10 mouse cellular contexts compared by ENCODE assay signal in the genomic region with DNA sequence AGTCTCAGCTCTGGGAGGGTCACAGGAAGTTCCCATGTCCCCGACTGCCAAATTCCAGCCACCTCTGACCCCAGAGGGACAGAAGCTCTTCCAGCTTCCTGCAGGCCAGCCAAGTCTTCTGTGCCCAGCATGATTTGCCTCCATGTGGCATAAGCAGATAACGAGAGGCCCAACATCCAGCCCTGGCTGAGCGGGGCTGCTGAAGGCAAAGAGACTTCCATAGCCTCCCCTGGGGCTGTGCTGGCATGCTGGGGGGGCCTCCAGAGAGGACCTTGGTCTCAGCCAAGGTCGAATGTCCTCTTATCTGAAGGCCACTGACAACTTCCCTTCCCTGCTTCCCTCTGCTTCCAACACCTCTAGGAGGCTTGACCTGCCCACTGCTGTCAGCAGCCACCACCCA. TPM values are rescaled to one million over a fixed set of nuclear protein-coding genes. Genes with fewer than 3 reads are reported as not detected.
DNase-seq lines count a peak whose midpoint lies in the region; ATAC-seq and TF ChIP-seq lines count a peak whose summit lies in the region.
"Had no signal": no experiment of that assay in that cellular context is flagged by ENCODE, and none has a peak within 500 bp of the region (broad histone marks: within the 10 kb centered on the region; RNA-seq: fewer than 3 reads in every experiment).

No protein-coding gene starts in this region.

- TF ChIP-seq POLR2A in thymus, adult 2 months (IDR thresholded peaks at IDR 0.05; ENCODE audit: control insufficient read depth, extremely low read depth, insufficient read depth, low read length, poor library complexity) = no peak

- H3K4me1 ChIP-seq in thymus, adult 2 months (replicated peaks; ENCODE audit: control insufficient read depth, insufficient read depth, low read length) = peaks cover 38% of the 10 kb centered on the region
- peaks cover 13% of the 10 kb centered on the region for H3K4me1 ChIP-seq in liver, embryonic 11.5 days (replicated peaks; ENCODE audit: control insufficient read depth, insufficient read depth, low read length)

- H3K36me3 ChIP-seq in thymus, adult 2 months (ENCODE audit: control insufficient read depth, insufficient read depth, low read length) = no peaks in the 10 kb centered on the region
- no peaks in the 10 kb centered on the region for H3K36me3 ChIP-seq in liver, embryonic 11.5 days (ENCODE audit: control insufficient read depth, insufficient read depth, low read length)
- H3K36me3 ChIP-seq: limb, embryonic 12.5 days had no signal

- peak overlapping the region; percentile 49 for H3K4me2 ChIP-seq in liver, embryonic 11.5 days
- H3K4me2 ChIP-seq: limb, embryonic 12.5 days had no signal

- DNase-seq in thymus, adult 2 months = peak; percentile 40
- no peak for DNase-seq in thymus, postnatal 25 days
- peak; percentile 43 to 62 for DNase-seq in heart, postnatal 14 days
- peak; percentile 53 for DNase-seq in liver, embryonic 11.5 days (ENCODE audit: low spot score)
- DNase-seq in thymus, postnatal 4 days = peak; percentile 55
- DNase-seq in Muller cell, postnatal 12 days (ENCODE audit: inconsistent ontology term) = no peak
- DNase-seq in left cerebral cortex, adult 8-10 months (ENCODE audit: low spot score in 2 of 2) = no peak

- peak overlapping the region; percentile 95 for H3K27ac ChIP-seq in thymus, adult 2 months (ENCODE audit: control insufficient read depth, insufficient read depth, low read length)
- H3K27ac ChIP-seq in liver, embryonic 11.5 days (ENCODE audit: low read depth, low read length) = no peak overlapping the region; the same call in 1 of the 2 replicates

- peak; percentile 72 for ATAC-seq in liver, embryonic 11.5 days (replicated peaks; ENCODE audit: low FRiP score)
- no peak for ATAC-seq in inflammation-experienced regulatory T-cells, adult 6 months

- H3K9me3 ChIP-seq in liver, embryonic 11.5 days (ENCODE audit: control insufficient read depth, low read length) = no peaks in the 10 kb centered on the region
- H3K9me3 ChIP-seq: limb, embryonic 12.5 days had no signal

- intact Hi-C loops in heart, postnatal 14 days (cut with DNase I) = no loop called here

- 0 out of 2 replicates have a peak overlapping the region, but pooled peaks have one; percentile 5 for H3K9ac ChIP-seq in liver, embryonic 11.5 days (ENCODE audit: low read depth, low read length)
- H3K9ac ChIP-seq: limb, embryonic 12.5 days had no signal

- H3K27me3 ChIP-seq in thymus, adult 2 months (ENCODE audit: control insufficient read depth, insufficient read depth, low read length) = no peaks in the 10 kb centered on the region
- H3K27me3 ChIP-seq in liver, embryonic 11.5 days (replicated peaks; ENCODE audit: control insufficient read depth, insufficient read depth, low read length) = no peaks in the 10 kb centered on the region
- H3K27me3 ChIP-seq: limb, embryonic 12.5 days had no signal

- TF ChIP-seq CTCF in thymus, adult 2 months (IDR thresholded peaks at IDR 0.05; ENCODE audit: borderline replicate concordance, control insufficient read depth, extremely low read depth, insufficient read depth, low read length, poor library complexity) = no peak

- WGBS in thymus, adult 2 months = 59% methylated on average over 4 of the region's 4 CpGs
- WGBS in liver, embryonic 11.5 days = 8% methylated on average over 4 of the region's 4 CpGs

- no peak overlapping the region for H3K4me3 ChIP-seq in thymus, adult 2 months (ENCODE audit: control insufficient read depth, insufficient read depth, low read length)
- H3K4me3 ChIP-seq in liver, embryonic 11.5 days (ENCODE audit: low read depth, low read length) = peak overlapping the region; percentile 20
- H3K4me3 ChIP-seq: limb, embryonic 12.5 days had no signal

RNA-seq across cellular contexts. Expression of a gene that starts 6.8 kb away (rescaled TPM):
- polyA plus RNA-seq in thymus, adult 2 months (2012; rRNA removed) = 0.29 and 0.44 TPM in 2 replicates
- total RNA-seq in heart, postnatal 14 days (2021) = 10 to 100 TPM in 1 of 2 experiments, 1 to 10 TPM in 1; 8.8 to 11.1 TPM
- 8.4 and 8.6 TPM in 2 replicates for polyA plus RNA-seq in liver, embryonic 11.5 days (2014; fragmentation: Nextera tagmentation; extraction: Ambion mirVana)
- not detected for polyA plus RNA-seq in inflammation-experienced regulatory T-cells, adult 6 months (2017; shearing (Covaris generic))
- under 1 TPM in 2 of 4 experiments, not detected in 2; 0.65 to 0.75 TPM for total RNA-seq in left cerebral cortex, adult 8-10 months (2022)
- polyA plus RNA-seq: embryonic facial prominence, embryonic 11.5 days; limb, embryonic 12.5 days had no signal

RNA-seq across cellular contexts. Expression of a gene that starts 39.7 kb away (rescaled TPM):
- polyA plus RNA-seq in thymus, adult 2 months (2012; rRNA removed) = 18.3 and 22.3 TPM in 2 replicates
- total RNA-seq in heart, postnatal 14 days (2021) = 10 to 100 TPM; 12.1 to 13.5 TPM
- 4.5 and 5.0 TPM in 2 replicates for polyA plus RNA-seq in liver, embryonic 11.5 days (2014; fragmentation: Nextera tagmentation; extraction: Ambion mirVana)
- not detected for polyA plus RNA-seq in inflammation-experienced regulatory T-cells, adult 6 months (2017; shearing (Covaris generic))
- 10 to 100 TPM; 16.9 to 27.8 (median 21.4) TPM for total RNA-seq in left cerebral cortex, adult 8-10 months (2022)

Comparison
In these comparisons a context has a peak if more than half of its experiments do, and no peak if none do; other contexts are left out.
1. DNase-seq: peak in thymus, adult 2 months (single experiment), heart, postnatal 14 days (2 of 2), liver, embryonic 11.5 days (single experiment) and thymus, postnatal 4 days (single experiment); none in thymus, postnatal 25 days (single experiment), Muller cell, postnatal 12 days (single experiment) and left cerebral cortex, adult 8-10 months (0 of 2).